ENCODE assay signal across 8 mouse cellular contexts in the genomic region with DNA sequence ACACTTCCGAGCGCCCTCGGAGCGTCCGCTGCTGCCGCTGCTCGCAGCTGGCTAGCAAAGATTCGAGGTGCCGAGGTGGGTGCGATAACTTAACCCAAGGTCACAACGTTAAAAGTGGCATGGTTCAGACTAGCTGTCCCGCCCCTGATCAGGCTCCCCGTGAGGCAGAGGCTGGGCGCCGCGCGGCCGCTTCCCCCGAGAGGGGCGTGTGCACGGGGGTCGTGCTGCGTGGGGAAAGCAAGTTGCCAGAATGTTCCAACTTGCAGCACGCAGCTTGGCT. TPM values are rescaled to one million over a fixed set of nuclear protein-coding genes. Genes with fewer than 3 reads are reported as not detected.
A peak's percentile ranks its signal among the peaks of the same experiment; 100 is the strongest.
DNase-seq lines count a peak whose midpoint lies in the region; ATAC-seq and TF ChIP-seq lines count a peak whose summit lies in the region.

No protein-coding gene starts in this region.

- H3K79me3 ChIP-seq in C2C12 (ENCODE audit: low read depth), result no peaks in the 10 kb centered on the region

- H3K27me3 ChIP-seq in C2C12 (ENCODE audit: control insufficient read depth, insufficient read depth, insufficient read length), result no peaks in the 10 kb centered on the region
- peaks cover 16% of the 10 kb centered on the region for H3K27me3 ChIP-seq in forebrain, embryonic 14.5 days (replicated peaks; ENCODE audit: control insufficient read depth, insufficient read depth, low read length)
- peaks cover 61% of the 10 kb centered on the region for H3K27me3 ChIP-seq in liver, embryonic 16.5 days (ENCODE audit: control insufficient read depth, insufficient read depth, low read depth, low read length)

- no peak for TF ChIP-seq CTCF in gastrocnemius, adult 2 months (IDR thresholded peaks at IDR 0.05)
- TF ChIP-seq CTCF in C2C12 (IDR thresholded peaks at IDR 0.05; ENCODE audit: control insufficient read depth, insufficient read depth, insufficient read length), result no peak

- WGBS in forebrain, embryonic 14.5 days, result 27% methylated on average over 24 of the region's 24 CpGs
- 16% methylated on average over 24 of the region's 24 CpGs for WGBS in liver, embryonic 16.5 days (ENCODE audit: insufficient replicate concordance)

- no peaks in the 10 kb centered on the region for H3K9me3 ChIP-seq in forebrain, embryonic 14.5 days (replicated peaks; ENCODE audit: control insufficient read depth, low read length)
- H3K9me3 ChIP-seq in liver, embryonic 16.5 days (replicated peaks; ENCODE audit: control insufficient read depth, low read length), result no peaks in the 10 kb centered on the region

- no peak overlapping the region for H3K27ac ChIP-seq in gastrocnemius, adult 2 months
- H3K27ac ChIP-seq in forebrain, embryonic 14.5 days (ENCODE audit: low read depth, low read length), result no peak overlapping the region
- H3K27ac ChIP-seq in liver, embryonic 16.5 days (ENCODE audit: low read length), result no peak overlapping the region

- intact Hi-C loops in gastrocnemius, adult 2 months (cut with DNase I), result no loop called here
- intact Hi-C loops in gastrocnemius, postnatal 14 days (cut with DNase I; ENCODE audit: low total_unique reads), result no loop called here

- peak overlapping the region; percentile 48 for H3ac ChIP-seq in C2C12 (ENCODE audit: control insufficient read depth, insufficient read length, low read depth)

- no peak overlapping the region; the same call in 1 of the 2 replicates for H3K9ac ChIP-seq in forebrain, embryonic 14.5 days (ENCODE audit: low read length)
- no peak overlapping the region for H3K9ac ChIP-seq in liver, embryonic 16.5 days (ENCODE audit: low read depth, low read length)

- H3K4me3 ChIP-seq in gastrocnemius, adult 2 months, result peak overlapping the region; percentile 75
- H3K4me3 ChIP-seq in C2C12 (ENCODE audit: insufficient read depth, poor library complexity, severe bottlenecking), result peak overlapping the region; percentile 2
- peak overlapping the region; percentile 45 for H3K4me3 ChIP-seq in forebrain, embryonic 14.5 days (ENCODE audit: low read depth, low read length)
- peak overlapping the region; percentile 55 for H3K4me3 ChIP-seq in liver, embryonic 16.5 days (ENCODE audit: low read depth, low read length)

- no peak for ATAC-seq in forebrain, embryonic 14.5 days
- no peak for ATAC-seq in liver, embryonic 16.5 days (ENCODE audit: low read depth)
- no peak for ATAC-seq in megakaryocyte-erythroid progenitor cell, adult 5-6 weeks (replicated peaks; ENCODE audit: low FRiP score, low TSS enrichment, poor library complexity, severe bottlenecking)

- no peaks in the 10 kb centered on the region for H3K4me1 ChIP-seq in forebrain, embryonic 14.5 days (ENCODE audit: control insufficient read depth, insufficient read depth, low read length)
- no peaks in the 10 kb centered on the region for H3K4me1 ChIP-seq in liver, embryonic 16.5 days (ENCODE audit: control insufficient read depth, low read depth, low read length)

- H3K36me3 ChIP-seq in C2C12 (ENCODE audit: control insufficient read depth, insufficient read depth), result no peaks in the 10 kb centered on the region
- H3K36me3 ChIP-seq in forebrain, embryonic 14.5 days (ENCODE audit: control insufficient read depth, insufficient read depth, low read length), result no peaks in the 10 kb centered on the region
- H3K36me3 ChIP-seq in liver, embryonic 16.5 days (ENCODE audit: control insufficient read depth, insufficient read depth), result no peaks in the 10 kb centered on the region

- DNase-seq in gastrocnemius, adult 2 months, result peak; percentile 23
- DNase-seq in gastrocnemius, postnatal 14 days, result no peak
- DNase-seq in forebrain, embryonic 14.5 days (ENCODE audit: low spot score), result no peak
- DNase-seq in urinary bladder, postnatal 25 days (ENCODE audit: low spot score), result no peak
- no peak for DNase-seq in retina, postnatal 1 day

- H3K4me2 ChIP-seq in forebrain, embryonic 14.5 days (ENCODE audit: low read length), result peak overlapping the region; percentile 85
- peak overlapping the region; percentile 53 for H3K4me2 ChIP-seq in liver, embryonic 16.5 days (ENCODE audit: low read depth, low read length)

- H3K79me2 ChIP-seq in C2C12 (ENCODE audit: control insufficient read depth, insufficient read depth), result no peaks in the 10 kb centered on the region

TF ChIP-seq in C2C12, 6 proteins besides CTCF, POLR2A, EP300 and RAD21:
- no peak for TF ChIP-seq MYOG (IDR thresholded peaks at IDR 0.05; ENCODE audit: control insufficient read depth, extremely low read depth, insufficient read length)
- no peak for TF ChIP-seq CEBPB (IDR thresholded peaks at IDR 0.05; ENCODE audit: low read depth)
- no peak for TF ChIP-seq MAX (IDR thresholded peaks at IDR 0.05)
- TF ChIP-seq USF1 (IDR thresholded peaks at IDR 0.05; ENCODE audit: low read depth), result no peak
- TF ChIP-seq FOSL1 (IDR thresholded peaks at IDR 0.05; ENCODE audit: insufficient read depth, low read length, poor library complexity, severe bottlenecking), result no peak
- TF ChIP-seq MYOD1 (IDR thresholded peaks at IDR 0.05; ENCODE audit: control insufficient read depth, insufficient read length, low read depth), result no peak

RNA-seq across cellular contexts. Expression of a gene that starts 1.1 kb away (rescaled TPM):
- total RNA-seq in gastrocnemius, adult 2 months (2021), result under 1 TPM; 0.38 to 0.45 TPM
- total RNA-seq in gastrocnemius, postnatal 14 days (2021), result 1 to 10 TPM; 2.1 to 2.5 TPM
- 12.3 TPM for polyA plus RNA-seq in C2C12 (2012; fragmentation: generic; extraction: Trizol)
- 9.7 and 12.4 TPM in 2 replicates for polyA plus RNA-seq in forebrain, embryonic 14.5 days (2014; fragmentation: Nextera tagmentation; extraction: Ambion mirVana)
- 39.9 and 40.3 TPM in 2 replicates for polyA plus RNA-seq in liver, embryonic 16.5 days (2015; fragmentation: Nextera tagmentation; extraction: Ambion mirVana)
- total RNA-seq in megakaryocyte-erythroid progenitor cell, adult 5-6 weeks (2014; fragmentation: Nextera tagmentation), result not detected in 2 replicates
- not detected in 2 replicates for total RNA-seq in megakaryocyte-erythroid progenitor cell, adult 5-6 weeks (2017)

Comparison
In these comparisons a context has a peak if more than half of its experiments do, and no peak if none do; other contexts are left out.
1. H3K4me3 ChIP-seq: peak in every context shown above with its lines; median percentile 75 in gastrocnemius, adult 2 months; 55 in liver, embryonic 16.5 days; 45 in forebrain, embryonic 14.5 days; 2 in C2C12.